Mouse (Mus musculus): ENCODE results near the gene Tmod2.
"Not testable (repeated sequence)": the region's sequence is repeated elsewhere in the genome, so short reads cannot be mapped to it uniquely, and the experiment has no call there.

Gene Tmod2

DNA sequence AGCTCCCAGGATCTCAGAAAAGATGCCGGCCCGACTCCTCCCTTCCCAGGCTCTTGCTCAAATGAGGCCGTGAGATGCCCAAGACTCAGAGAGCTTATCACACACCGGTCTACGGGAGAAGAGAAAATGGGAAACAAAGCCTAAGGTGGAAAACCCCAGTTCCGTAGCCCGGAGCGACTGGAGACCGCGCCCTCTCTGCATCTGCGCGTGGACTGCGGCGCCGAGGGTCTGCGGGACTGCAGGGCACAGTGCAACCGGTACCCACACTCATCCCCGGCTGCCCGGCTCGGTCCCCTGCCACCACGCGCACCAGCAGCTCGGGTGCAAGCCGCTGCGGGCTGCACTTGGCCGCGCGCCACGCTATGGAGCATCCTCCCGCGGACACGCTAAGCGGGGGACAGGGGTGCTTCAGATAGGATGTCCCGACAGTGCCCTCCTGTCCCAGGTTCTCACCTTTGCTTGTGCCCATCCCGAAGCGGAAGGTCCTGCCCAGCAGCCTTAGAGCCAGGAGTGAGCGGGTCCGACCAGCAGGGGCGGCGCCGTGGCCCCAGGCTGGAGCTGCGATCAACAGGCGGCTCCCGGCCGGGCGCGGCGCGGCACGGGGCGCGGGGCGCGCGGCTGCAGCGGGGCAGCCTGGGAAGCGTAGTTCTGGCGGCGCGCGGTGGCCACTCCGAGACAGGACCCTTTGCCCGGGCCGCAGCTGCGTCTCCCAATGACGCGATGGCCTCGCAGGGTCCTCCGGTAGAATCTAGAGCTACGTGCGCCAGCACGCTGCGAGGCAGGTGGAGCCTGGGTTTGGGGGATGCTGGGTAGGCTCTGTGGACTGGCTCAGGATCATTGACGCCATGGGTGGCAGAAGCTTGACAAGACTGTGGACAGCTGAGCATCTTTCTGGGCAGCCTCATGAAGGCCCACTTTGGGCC is at the start of gene Tmod2:
TSS of gene Tmod2 (minus strand) at position 755 of the 923 bp plus-strand sequence.
- peak; percentile 33 to 39 for DNase-seq (ENCODE audit: low spot score in 2 of 2)

DNA sequence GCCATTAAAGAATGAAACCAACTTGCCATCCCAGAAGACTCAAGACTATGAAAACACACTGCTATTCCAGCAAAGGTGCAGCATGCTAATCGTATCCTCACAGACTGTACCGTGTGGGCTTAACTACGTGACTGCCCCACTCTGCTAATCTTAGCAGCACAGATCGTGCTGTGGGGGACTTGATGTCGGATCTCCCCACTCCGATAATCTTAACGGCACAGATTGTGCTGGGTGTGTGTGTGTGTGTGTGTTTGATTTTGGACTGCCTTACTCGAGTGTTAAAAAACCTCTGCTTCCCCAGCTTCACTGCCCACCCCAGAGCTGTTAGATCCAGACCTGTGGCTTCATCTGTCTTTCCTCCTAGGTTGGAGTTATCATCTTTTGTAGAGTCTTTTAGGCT is 49.8 kb upstream of the Tmod2 start:
- no peak for DNase-seq (ENCODE audit: low spot score in 2 of 2)

DNA sequence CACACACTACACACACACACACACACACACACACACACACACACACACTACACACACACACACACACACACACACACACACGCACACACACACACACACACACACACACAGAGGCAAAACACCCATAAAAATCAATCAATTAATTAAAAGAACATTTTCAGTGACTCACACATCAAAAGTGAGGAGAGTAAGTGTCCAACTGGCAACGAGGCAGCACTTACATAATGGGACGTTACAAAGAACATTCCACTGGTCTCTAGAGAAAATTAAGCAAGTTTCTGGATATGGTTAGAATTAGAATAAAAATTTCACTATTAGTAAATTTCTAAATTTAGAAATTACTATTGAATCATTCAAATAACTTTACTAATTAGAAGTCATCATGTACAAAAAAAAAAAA is 45.3 kb upstream of the Tmod2 start:
- peak; percentile 46 to 56 for DNase-seq (ENCODE audit: low spot score in 2 of 2)

DNA sequence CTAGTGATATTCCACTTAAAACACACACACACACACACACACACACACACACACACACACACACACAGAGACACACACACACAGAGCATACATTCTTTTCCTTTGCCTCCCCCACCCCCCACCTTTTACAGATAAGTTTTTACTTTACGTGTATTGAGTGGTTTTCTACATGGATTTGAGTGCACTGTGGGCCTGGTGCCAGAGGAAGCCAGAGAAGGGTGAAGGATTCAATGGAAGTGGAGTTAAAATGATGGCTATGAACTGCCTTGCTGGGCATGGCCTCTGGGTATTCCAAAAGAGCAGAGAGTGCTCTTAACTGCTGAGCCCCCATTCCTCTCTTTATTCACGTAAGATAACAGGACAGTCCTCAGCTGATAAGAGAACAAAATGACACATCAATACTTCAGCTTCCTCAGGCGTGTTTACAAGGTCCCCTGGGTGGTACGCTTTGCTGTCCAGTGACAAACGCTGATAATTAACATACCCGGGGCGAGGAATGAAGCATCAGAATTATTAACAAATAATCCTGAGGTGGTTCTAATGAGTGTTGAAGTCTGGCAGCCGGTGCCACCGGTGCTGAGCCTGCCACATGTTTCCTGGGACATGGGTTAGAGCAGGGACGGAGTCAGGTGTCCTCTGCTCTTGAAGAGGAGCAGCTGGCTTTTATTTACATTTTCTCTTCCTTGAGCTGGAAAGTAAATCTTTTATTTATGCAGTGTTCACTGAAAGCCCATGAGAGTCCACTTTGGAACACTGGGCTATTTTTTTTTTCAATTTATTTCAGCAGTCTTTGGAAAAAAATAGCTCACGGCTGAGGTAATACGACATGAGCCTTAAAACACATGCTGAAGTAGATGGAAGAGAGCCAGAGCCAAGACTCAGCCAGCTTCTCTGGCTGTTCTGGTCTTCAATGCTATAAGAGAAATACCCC is 43.1 kb upstream of the Tmod2 start:
- peak; percentile 50 to 66 for DNase-seq (ENCODE audit: low spot score in 2 of 2)

DNA sequence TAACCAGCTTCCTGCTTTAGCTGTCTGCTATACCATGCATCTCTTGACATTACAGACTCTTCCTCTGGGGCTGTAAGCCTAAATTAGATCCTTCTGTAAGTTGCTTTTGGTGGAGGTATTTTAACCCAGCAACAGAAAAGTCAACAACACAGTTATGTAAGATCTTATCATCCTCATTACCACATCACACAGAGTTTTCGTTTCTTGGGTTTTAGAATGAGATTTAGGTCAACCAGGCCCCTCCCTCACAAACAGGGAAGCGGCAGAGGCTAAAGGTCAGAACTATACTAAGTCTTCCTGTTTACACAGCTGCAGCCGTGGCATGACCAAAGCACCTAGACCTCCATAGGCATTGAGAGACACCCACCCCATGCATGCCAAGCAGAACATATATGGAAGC is 34.3 kb upstream of the Tmod2 start:
- no peak for DNase-seq (ENCODE audit: low spot score in 2 of 2)

DNA sequence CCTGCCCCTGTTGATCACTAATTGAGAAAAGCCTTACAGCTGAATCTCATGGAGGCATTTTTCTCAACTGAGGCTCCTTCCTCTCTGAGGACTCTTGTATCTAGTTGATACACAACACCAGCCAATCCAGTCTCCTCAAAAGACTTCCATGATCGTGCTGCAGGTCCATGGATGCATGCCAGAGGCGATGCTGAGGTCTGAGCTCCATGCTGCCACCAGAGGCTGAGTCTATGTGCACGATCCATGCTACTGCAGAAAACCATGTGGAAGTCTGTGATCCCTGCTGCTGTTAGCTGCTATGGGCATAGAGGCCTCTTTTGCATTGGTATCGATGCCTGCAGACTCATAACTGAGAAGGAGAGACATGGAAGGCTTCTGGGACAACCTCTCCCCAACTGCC is 23.1 kb upstream of the Tmod2 start:
- DNase-seq (ENCODE audit: low spot score in 2 of 2): no peak

DNA sequence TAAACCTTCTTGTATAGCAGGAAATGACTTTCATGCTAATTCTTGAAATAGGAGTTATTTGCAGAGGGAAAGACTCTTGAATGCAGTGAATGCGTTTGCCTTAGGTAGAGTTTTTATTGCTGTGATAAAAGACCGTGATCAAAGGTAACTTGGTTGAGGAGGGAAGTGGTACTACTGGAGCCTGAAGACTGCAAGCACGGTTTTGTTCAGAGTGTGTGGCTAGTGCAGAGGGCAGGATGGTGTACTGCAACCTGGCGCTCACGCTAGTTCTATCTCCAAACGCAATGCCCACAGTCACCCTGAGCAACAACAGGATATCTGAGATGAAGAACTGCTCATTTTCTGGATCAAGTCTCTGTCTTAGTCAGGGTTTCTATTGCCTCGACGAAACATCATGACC is 22.5 kb upstream of the Tmod2 start:
- no peak for DNase-seq (ENCODE audit: low spot score in 2 of 2)

DNA sequence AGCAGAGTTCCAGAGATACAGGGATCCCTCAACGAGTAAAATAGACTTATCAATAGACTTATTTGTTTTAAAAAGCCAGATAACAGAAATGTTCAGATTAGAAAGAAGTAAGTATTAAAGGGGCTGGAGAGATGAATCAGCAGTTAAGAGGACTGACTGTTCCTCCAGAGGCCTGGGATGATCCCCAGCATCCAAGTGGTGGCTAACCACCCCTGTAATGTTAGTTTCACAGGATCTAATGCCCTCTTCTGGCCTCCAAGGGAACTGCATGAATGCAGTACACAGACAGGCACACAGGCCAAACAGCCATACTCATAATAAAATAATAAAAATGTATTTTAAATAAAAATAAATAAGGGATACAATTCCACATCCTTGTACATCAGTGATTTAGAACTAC is 21.8 kb upstream of the Tmod2 start:
- no peak for DNase-seq (ENCODE audit: low spot score in 2 of 2)

DNA sequence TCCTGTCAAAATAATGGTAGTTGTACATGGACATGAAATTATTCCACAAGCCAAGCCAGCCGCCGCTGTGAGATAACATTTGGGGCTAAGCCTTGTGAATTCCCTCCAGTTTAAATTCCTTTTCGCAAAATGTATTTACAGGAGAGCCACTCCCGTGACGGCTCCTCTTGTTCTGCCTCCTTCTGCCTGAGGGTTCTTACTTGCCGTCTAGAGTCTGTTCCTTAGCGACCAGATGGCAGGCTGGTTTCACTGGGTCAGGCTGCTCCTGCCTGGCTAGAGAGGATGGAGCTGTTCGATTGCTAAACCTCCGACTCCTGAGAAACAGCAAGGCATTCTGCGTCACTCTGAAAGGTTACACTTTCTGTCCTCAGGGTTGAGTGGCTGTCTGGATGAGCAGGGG is 21.0 kb upstream of the Tmod2 start:
- DNase-seq (ENCODE audit: low spot score in 2 of 2): no peak

DNA sequence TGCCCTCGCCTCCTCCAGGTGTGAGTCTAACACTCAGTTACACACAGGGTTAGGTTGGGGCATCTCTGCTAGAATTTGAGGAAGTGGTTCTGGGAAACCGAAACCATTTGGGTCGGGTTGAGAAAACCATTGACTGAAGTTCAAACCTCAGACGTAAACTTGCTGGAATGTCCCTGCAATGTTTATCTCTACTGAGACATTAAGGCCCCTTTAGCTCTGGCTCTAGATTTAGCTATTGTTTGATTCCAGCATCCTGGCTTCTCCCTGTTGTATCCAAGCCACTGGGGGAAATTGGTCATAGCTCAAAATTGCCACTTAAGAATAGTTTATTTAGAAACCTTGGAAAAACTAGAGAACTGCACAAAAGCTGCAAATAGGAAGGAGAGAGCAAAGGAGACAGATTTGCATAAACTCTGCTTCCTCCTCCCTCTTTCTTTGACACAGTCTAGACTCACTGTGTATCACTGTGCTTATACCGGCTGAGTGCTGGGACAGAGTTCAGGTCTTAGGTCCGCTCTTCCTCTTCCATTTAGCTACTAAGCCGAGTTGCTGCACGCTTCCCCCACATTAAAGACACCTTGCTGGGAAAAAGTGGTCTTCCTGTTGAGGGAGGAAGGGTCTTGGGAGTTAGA is 19.8 kb upstream of the Tmod2 start:
- DNase-seq (ENCODE audit: low spot score in 2 of 2): peak; percentile 26 to 36

DNA sequence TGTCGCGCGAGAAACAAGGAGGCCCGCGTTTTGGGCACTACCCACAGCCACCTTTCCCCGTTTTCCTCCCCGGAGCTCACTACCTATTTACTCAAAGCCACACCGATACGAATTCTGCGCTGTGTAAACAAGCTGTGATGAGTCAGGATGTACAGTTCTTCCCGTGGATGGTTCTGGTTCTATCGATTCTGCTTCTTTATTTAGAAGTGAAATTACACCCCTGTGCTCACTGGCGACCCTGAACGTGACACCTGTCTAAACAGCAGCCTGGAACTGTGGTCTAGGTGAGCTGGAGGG is 15.1 kb upstream of the Tmod2 start:
- peak in 1 of 2 experiments; percentile 14 for DNase-seq (ENCODE audit: low spot score in 2 of 2)

DNA sequence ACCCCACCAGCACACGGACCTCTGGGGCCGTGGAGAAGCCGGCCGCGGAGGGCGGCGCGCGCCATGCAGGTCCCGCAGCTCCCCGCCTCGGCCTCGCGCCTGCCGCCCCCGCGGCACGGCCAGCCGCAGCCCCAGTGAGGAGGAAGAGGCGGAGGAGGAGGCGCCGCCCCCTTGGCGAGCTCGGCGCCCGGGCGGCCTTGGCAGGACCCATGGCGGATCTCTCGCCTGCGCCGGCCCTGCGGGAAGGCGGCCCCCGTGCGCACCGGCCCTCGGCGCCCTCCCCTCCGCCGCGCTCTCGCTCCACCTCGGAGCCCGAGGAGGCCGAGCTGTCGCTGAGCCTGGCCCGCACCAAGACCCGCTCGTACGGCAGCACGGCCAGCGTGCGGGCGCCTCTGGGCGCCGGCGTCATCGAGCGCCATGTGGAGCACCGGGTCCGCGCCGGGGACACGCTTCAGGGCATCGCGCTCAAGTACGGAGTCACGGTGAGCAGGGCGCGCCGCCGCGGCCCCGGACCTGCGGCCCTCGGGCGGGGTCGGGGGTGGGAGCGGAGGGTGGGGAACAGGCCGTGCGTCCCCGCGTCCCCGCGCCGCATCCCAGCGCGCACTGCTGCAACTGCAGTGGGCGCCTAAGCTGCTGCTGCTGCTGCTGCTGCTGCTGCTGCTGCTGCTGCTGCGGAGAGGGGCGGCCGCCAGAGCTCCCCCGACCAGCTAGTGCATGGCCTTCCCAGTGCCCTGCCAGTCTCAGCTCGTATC is 14.6 kb upstream of the Tmod2 start, which contains the start of gene Lysmd2:
TSS of gene Lysmd2 (plus strand) at position 186 of the 752 bp plus-strand sequence.
- DNase-seq (ENCODE audit: low spot score in 2 of 2): peak; percentile 83

DNA sequence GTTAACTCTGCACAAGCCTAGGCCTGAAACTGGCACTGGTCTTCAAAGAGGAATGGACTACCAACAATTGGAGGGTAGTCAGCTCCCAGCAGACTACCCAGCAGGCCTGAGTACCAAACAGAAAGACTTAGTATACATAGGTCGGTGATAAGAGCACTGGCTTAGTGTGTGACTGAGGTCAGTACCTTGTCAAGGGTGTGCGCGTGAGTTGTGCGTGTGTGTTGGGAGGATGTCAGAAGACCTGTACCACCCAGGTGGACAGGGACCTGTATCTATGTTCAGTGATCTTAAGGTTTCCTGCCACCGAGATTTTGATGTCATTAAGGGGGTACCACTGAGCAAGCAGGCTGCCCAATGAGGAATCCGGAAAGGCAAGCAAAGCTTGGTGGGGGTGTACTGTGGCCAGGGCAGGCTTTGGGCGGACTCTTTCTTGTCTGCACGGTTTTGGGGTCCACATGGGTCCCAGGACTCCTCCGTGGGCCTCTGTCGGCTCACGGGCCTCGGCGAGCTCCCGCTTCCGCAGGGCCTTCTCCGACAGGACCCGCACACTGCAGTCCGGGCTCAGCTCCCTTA is 13.9 kb upstream of the Tmod2 start:
- DNase-seq (ENCODE audit: low spot score in 2 of 2): no peak

DNA sequence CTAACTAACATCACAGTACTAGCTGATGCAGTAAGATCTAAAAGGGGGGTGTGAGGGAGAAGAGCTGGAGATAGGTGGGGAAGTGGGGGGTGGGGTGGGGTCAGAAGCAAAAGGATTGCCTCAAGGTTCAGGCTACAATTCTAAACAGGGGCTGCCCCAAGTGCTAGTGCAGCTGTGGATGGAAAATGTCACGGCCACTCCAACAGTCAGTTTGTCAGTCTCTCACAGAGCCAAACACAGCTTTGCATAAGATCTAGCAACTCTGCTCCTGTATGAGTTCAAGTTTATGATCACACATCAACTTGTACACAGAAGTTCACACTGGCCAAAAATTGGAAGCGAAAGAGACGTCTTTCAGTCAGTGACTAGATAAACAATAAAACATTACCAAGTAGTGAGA is 10.3 kb upstream of the Tmod2 start:
- DNase-seq (ENCODE audit: low spot score in 2 of 2): no peak

DNA sequence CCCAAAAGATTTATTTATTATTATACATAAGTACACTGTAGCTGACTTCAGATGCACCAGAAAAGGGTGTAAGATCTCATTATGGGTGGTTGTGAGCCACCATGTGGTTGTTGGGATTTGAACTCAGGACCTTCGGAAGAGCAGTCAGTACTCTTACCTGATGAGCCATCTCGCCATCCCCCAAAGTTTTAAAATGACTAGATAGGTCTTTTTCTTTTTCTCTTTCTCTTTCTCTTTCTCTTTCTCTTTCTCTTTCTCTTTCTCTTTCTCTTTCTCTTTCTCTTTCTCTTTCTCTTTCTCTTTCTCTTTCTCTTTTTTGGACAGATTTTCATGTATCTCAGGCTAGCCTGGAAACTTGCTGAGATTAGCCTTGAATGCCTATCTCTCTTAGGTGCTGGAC is 8.6 kb upstream of the Tmod2 start:
- not testable (repeated sequence) for DNase-seq (ENCODE audit: low spot score in 2 of 2)

DNA sequence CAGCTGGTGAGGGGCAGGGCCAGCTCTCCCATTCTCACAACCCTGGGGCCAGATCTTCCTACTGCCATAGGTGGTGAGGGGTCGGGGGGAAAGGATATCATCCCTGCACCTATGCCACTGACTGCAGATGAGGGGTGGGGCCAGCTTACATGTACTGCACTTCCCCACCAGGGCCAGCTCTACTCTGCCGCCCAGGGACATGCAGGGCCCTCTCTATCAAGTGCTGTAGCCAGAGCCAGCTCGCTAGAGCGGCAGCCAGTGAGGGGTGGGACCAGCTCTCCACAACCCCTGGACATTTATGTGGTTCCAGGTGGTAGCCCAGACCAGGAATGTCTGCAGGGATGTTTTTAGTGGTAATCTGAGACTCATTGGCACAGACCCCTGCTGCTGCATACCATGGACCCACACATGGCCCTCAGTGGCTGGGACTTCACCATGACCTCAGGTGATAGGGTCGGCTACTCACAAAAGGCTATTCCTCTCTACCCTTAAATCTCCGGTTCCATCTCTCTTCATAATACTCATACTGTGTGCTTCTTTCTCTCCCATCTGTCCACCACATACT is 7.8 kb upstream of the Tmod2 start:
- no peak for DNase-seq (ENCODE audit: low spot score in 2 of 2)

DNA sequence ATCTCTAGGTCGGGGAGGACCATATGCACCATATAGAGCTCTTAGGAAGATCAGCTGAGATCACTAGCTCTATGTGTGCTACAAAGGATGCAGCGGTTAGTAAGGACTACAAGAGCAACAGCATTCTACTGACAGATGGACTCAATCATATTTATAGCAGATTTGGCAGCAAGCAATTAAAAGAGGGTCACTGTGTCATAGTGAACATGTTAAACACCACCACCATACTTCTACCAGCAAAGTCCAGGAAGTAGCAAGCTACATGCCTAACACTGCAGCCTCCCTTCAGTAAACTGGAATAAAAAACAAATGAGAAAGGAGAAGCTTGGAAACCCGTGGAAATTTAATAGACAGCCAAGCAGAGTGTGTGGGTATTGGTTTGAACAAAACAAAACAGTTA is 5.4 kb upstream of the Tmod2 start:
- DNase-seq (ENCODE audit: low spot score in 2 of 2): no peak

DNA sequence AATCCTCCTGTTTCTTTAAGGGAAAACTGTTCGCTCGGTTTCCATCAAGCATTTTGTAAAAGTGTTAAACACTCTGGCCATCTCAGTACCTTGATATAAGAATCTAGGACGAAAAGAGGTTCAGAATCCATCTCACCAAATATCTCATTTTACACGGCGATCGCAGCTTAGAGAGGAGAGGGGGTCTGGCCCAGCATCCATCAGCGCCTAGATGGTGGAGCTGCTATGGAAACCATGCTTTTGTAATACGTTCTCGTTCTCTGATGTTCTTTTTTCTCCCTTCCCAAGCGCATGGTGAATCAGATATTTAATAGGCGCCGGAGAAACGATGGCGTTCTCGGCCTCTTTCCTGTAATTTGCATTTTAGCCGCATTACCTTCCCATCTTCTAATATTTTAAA is 1.2 kb downstream of the Tmod2 start:
- DNase-seq (ENCODE audit: low spot score in 2 of 2): no peak

DNA sequence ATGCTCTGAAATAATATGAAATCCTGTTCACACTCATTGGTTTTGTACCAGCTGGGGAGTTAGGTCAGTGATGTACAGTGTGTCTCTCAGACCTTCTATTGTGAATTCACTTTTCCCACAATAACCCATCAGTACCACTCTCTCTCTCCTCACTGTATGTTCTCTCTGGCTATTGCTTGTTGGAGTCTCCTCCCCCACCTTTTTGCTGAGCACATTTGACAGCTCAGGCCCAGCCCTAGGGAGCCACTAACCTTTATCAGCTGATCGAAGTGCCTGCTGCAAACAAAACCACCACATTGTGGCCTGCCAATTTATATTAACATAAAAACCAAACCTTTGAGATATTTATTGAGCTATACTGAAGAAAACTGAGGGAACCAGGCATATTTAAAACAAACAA is 1.6 kb downstream of the Tmod2 start:
- DNase-seq (ENCODE audit: low spot score in 2 of 2): no peak

DNA sequence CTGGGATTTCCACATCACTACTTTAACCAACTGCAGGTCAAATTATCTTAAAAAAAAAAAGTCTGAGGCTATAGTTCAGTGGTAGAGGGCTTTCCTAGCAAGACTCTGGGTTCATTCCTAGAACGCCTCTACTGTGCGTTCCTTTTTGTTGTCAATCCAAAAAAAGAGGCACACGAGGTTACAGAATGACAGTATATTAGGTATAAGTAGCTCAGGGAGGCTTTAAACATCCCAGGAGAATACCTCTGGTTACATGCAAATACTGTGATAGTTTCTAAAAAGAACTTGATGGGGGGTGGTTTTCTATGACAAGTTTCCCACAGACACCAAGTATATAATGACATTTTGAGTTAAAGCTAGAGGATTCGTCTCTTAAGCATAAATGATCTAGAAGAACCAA is 3.6 kb downstream of the Tmod2 start:
- DNase-seq (ENCODE audit: low spot score in 2 of 2): no peak

DNA sequence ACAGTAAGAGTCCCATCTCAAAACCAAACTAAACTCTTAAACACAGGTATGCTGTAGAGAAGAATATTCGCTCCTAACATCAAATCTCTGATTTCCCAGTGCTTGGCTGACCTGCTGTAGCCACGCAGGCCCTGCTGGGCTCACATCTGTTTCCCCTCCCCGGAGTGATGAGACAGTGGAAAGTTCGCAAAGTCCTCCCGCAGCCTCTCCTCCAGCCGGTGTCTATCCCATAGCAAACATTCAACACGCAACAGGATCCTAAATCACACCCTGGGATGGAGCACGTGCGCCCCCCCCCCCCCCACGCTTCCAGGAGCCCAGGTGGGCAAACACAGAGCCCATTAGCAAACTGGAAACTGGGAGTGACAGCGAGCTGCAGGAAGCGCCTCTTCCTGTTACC is 9.6 kb downstream of the Tmod2 start:
- DNase-seq (ENCODE audit: low spot score in 2 of 2): no peak

Data from heart, adult 9 months (tissue).